Mouse (Mus musculus) heart, embryonic 11.5 days (tissue): Measurements from ENCODE around the gene Dbil5. TPM values are rescaled to one million over a fixed set of nuclear protein-coding genes. Genes with fewer than 3 reads are reported as not detected.

Source experiments
- ATAC-seq: fragments of 200-750 bp; cut with Nextera tagmentation; replicated peaks from 2 replicates; pipeline ENCODE4 v1.8.0; 2017; ENCODE audit warnings: moderate library complexity; ENCODE audit not compliant: insufficient number of reproducible peaks, low FRiP score, low TSS enrichment
- H3K27ac ChIP-seq: fragments of 300-500 bp; sonication (generic); 2 replicates; pipeline ENCODE4 v1.5.1; 2014; ENCODE audit warnings: mild to moderate bottlenecking, low read depth, low read length
- H3K27me3 ChIP-seq: fragments of 300-500 bp; sonication (generic); 2 replicates; pipeline ENCODE4 v1.6.1; 2014; ENCODE audit warnings: mild to moderate bottlenecking, low read length, mixed read lengths; ENCODE audit not compliant: control insufficient read depth, insufficient read depth
- H3K36me3 ChIP-seq: fragments of 300-500 bp; sonication (generic); 2 replicates; pipeline ENCODE4 v1.6.1; 2014; ENCODE audit warnings: mild to moderate bottlenecking, low read length, moderate library complexity, mixed read lengths; ENCODE audit not compliant: control insufficient read depth, insufficient read depth
- H3K4me1 ChIP-seq: fragments of 300-500 bp; sonication (generic); 2 replicates; pipeline ENCODE4 v1.6.1; 2014; ENCODE audit warnings: low read length; ENCODE audit not compliant: control insufficient read depth, insufficient read depth
- H3K4me2 ChIP-seq: fragments of 300-500 bp; sonication (generic); 2 replicates; pipeline ENCODE4 v1.6.1; 2014; ENCODE audit warnings: mild to moderate bottlenecking, moderate library complexity
- H3K4me3 ChIP-seq: fragments of 300-500 bp; sonication (generic); 2 replicates; pipeline ENCODE4 v1.5.1; 2014; ENCODE audit warnings: low read depth, low read length
- H3K9ac ChIP-seq: fragments of 300-500 bp; sonication (generic); 2 replicates; pipeline ENCODE4 v1.6.1; 2014; ENCODE audit warnings: mild to moderate bottlenecking, low read depth, low read length, moderate library complexity
- H3K9me3 ChIP-seq: fragments of 300-500 bp; sonication (generic); replicated peaks from 2 replicates; pipeline ENCODE4 v1.6.1; 2016; ENCODE audit warnings: low read length; ENCODE audit not compliant: control insufficient read depth
- WGBS: fragments of 180-500 bp; shearing (Covaris S2); extraction: QIAGEN DNeasy Blood & Tissue Kit; methylation state at CpG from one replicate; pipeline ENCODE4 v1.1.7; 2014; ENCODE audit not compliant: insufficient replicate concordance; 5-methylcytosine and 5-hydroxymethylcytosine counted together
- polyA plus RNA-seq: library from polyadenylated mRNA; unstranded; fragments of >200 nt; fragmentation: Nextera tagmentation; extraction: Ambion mirVana; gene quantifications from 2 replicates; pipeline ENCODE4 v1.2.1, GENCODE M21; 2014

Gene Dbil5
- polyA plus RNA-seq, 1 experiment from 2014 or later, result 0.99 TPM

DNA sequence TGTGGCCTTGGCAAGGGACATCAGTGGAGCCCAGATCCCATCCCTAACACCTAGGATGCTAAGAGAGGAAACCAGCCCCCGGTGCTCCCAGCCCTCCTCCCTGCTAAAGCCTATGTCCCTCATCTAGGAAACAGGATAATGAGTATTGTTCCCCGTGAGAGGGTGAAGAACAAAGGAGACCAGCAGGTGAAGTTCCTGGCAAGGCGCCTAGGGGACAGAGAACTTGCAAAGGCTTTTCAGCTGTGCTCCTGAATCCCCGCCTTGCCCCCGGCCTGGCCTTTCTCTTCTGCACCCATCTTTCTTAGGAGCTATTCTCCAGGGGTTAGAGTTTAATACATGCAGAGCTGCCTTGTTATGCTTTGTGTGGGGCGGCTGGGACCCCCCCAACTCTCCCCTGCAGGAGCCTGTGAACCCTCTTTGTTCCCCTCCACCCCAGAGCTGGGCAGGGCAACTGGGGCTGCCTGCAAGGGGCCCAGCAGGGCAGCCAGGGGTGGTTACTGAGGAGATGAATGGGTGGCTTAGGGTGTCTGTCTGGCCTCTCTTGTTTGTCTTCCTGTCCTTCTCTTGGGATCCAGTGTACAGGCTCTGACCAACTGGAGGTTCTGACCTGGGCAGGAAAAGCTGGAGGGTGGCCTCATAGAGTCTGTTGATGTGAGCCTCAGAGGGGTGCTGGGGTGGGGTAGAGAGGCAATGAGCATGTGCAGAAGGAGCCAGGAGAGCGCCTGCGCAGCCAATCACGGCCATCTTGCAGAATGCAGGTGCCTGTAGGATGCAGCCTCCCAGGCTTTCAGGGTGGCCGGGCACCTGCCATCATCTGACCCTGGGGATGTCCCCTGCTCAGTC, 43.0 kb downstream of the Dbil5 start:
- H3K4me2 ChIP-seq, result no peak overlapping the region
- no peaks in the 10 kb centered on the region for H3K27me3 ChIP-seq
- no peak overlapping the region for H3K9ac ChIP-seq
- H3K4me1 ChIP-seq, result peaks cover 6% of the 10 kb centered on the region
- no peak overlapping the region for H3K27ac ChIP-seq
- no peak for ATAC-seq
- H3K4me3 ChIP-seq, result no peak overlapping the region
- H3K9me3 ChIP-seq, result no peaks in the 10 kb centered on the region
- WGBS, result 74% methylated on average over 10 of the region's 10 CpGs
- no peaks in the 10 kb centered on the region; the same call in 1 of the 2 replicates for H3K36me3 ChIP-seq

DNA sequence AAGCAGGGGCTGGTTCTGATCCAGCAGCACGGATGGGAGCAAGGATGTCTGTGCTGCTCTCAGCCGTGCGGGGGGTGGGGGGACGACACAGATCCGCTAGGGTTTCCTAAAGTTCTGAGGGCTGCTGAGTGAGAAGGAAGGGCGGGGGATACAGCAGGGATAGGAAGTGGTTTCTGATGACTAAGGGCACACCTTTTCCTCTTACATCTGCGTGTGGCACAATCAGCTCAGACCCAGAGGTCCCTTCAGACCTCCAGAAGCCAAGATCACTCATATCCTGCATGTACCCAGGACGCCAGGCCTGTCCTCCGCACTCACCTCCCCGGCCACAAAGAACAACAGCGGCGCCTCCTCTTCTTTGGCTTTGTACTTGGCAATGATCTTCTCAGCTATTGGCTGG, 43.8 kb downstream of the Dbil5 start:
- no peak overlapping the region for H3K4me3 ChIP-seq
- 67% methylated on average over 12 of the region's 12 CpGs for WGBS

DNA sequence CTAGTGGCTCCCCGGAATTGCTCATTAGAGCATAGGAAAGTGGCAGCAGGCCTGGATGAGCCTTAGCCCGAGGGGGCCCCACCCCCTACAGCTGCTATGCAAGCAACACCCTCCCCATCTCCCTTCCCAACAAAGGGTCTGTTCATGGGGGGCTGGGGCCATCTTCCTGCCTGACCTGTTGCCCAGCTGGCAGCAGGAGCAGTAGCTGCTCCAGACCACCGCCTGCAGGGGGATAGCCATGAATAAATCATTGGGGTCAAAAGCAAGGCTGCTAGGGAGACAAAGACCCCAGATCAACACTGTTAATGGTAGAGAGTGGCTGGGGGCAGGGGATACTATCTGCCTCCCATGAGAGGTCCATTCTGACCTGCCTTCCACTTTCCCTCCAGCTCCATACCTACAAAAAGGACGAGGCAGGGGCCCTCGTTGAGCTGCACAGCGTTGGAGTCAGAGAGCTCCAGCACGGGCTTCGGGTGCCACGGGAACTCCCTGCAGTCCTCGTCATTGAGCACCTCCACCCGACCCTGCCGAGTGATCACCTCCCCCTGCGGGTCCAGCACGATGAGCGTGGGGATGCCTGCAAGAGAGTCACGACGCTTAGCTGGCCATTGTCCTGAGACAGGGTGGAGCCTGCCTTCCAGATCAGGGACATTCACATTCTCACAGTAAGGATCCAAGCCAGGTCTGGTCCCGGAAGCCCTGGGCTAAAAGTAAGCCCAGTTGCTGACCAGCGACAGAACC, 45.4 kb downstream of the Dbil5 start:
- Histone ChIP-seq H3K9ac (no peak overlapping the region), H3K4me2 (peak overlapping the region; percentile 14; the same call in 1 of the 2 replicates), H3K4me1 (peaks cover 8% of the 10 kb centered on the region), H3K27me3 (no peaks in the 10 kb centered on the region), H3K9me3 (no peaks in the 10 kb centered on the region), H3K27ac (no peak overlapping the region), H3K4me3 (no peak overlapping the region), H3K36me3 (no peaks in the 10 kb centered on the region; the same call in 1 of the 2 replicates)
- WGBS, result 16% methylated on average over 19 of the region's 19 CpGs
- ATAC-seq, result no peak

More for the DNA sequence above, 43.8 kb downstream of the Dbil5 start:
- Histone ChIP-seq H3K27me3 (no peaks in the 10 kb centered on the region), H3K27ac (no peak overlapping the region), H3K4me1 (peaks cover 6% of the 10 kb centered on the region), H3K36me3 (no peaks in the 10 kb centered on the region; the same call in 1 of the 2 replicates), H3K9me3 (no peaks in the 10 kb centered on the region), H3K4me2 (no peak overlapping the region), H3K9ac (no peak overlapping the region)
- ATAC-seq, result no peak

DNA sequence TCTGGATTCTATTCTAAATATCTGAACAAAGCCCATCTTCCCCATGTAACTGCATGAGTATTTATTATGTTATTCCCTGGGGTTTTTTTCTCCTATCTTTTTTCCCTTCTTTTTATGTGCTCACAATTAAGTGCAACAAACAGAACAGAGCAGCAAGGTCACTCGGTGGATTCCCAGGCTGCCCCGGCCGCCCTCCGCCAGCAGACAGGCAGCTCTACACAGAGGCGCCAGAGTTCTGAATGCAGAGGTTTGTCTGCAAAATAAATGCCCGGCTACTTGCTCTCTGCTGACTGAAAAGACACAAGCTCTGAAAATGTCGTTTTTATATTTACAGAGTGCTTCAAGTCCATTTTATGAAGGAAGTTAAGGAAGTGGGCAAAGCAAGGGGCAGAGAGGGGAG, 50.1 kb downstream of the Dbil5 start:
- no peak overlapping the region for H3K27ac ChIP-seq

DNA sequence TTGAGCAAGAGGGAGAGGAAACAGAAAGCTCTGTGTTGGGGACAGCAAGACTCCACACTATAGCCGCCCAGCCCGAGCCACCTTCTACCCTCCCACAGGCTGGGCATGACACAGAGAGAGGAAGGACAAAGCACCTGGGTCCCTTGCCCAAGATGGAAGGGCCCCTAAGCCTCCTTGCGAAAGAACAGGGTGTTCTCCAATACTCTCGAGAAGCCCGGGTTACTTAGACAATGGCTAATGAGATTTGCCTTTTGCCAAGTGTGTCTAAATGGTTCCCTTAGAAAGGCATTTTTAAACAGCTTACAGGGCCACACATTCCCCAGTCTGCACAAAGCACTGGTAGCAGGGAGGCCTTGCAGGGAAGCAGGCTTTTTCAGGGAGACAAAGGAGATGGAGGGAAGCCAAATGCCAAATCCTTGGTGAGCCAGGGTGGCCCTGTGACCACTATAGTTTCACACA, 50.6 kb downstream of the Dbil5 start:
- H3K27ac ChIP-seq, result no peak overlapping the region
- H3K36me3 ChIP-seq, result no peaks in the 10 kb centered on the region; the same call in 1 of the 2 replicates
- H3K4me1 ChIP-seq, result peaks cover 6% of the 10 kb centered on the region
- H3K9me3 ChIP-seq, result no peaks in the 10 kb centered on the region
- H3K27me3 ChIP-seq, result no peaks in the 10 kb centered on the region
- no peak for ATAC-seq
- H3K4me3 ChIP-seq, result no peak overlapping the region
- no peak overlapping the region for H3K9ac ChIP-seq
- no peak overlapping the region for H3K4me2 ChIP-seq
- 67% methylated on average over 5 of the region's 5 CpGs for WGBS

More for the DNA sequence above, 50.1 kb downstream of the Dbil5 start:
- Histone ChIP-seq H3K4me3 (no peak overlapping the region), H3K36me3 (no peaks in the 10 kb centered on the region; the same call in 1 of the 2 replicates), H3K4me1 (peaks cover 8% of the 10 kb centered on the region), H3K27me3 (no peaks in the 10 kb centered on the region), H3K4me2 (no peak overlapping the region), H3K9ac (no peak overlapping the region), H3K9me3 (no peaks in the 10 kb centered on the region)
- no peak for ATAC-seq
- WGBS, result 64% methylated on average over 7 of the region's 7 CpGs

Other genes with a start within 250 kb of the Dbil5 start
- gene 1700016K19Rik, start 217.7 kb upstream of the Dbil5 start, polyA plus RNA-seq, result not detected in 2 replicates
- gene Rflnb, start 189.8 kb upstream of the Dbil5 start, polyA plus RNA-seq, result 8.3 and 9.0 TPM in 2 replicates
- gene Vps53, start 38.0 kb upstream of the Dbil5 start, polyA plus RNA-seq, result 33.0 and 33.7 TPM in 2 replicates
- 31.2 and 35.8 TPM in 2 replicates for gene Fam57a, start 37.9 kb upstream of the Dbil5 start, polyA plus RNA-seq
- 25.8 and 34.8 TPM in 2 replicates for gene Gemin4, start 56 bp downstream of the Dbil5 start, polyA plus RNA-seq
- 21.1 and 21.6 TPM in 2 replicates for gene Mrm3, start 26.1 kb downstream of the Dbil5 start, polyA plus RNA-seq
- gene Glod4, start 26.1 kb downstream of the Dbil5 start, polyA plus RNA-seq, result 128 TPM in 2 replicates
- 21.6 and 24.8 TPM in 2 replicates for gene Nxn, start 181.5 kb downstream of the Dbil5 start, polyA plus RNA-seq
- gene Timm22, start 189.3 kb downstream of the Dbil5 start, polyA plus RNA-seq, result 108 and 110 TPM in 2 replicates